Mouse (Mus musculus): Measurements from ENCODE around the gene Tas2r125. TPM values are rescaled to one million over a fixed set of nuclear protein-coding genes. Genes with fewer than 3 reads are reported as not detected.
"Not testable (repeated sequence)": the region's sequence is repeated elsewhere in the genome, so short reads cannot be mapped to it uniquely, and the experiment has no call there.

Tas2r125 gene
- total RNA-seq (2021), result not detected
- long read RNA-seq, experiment 1, result 0 reads
- long read RNA-seq, experiment 2, result 0 reads

DNA sequence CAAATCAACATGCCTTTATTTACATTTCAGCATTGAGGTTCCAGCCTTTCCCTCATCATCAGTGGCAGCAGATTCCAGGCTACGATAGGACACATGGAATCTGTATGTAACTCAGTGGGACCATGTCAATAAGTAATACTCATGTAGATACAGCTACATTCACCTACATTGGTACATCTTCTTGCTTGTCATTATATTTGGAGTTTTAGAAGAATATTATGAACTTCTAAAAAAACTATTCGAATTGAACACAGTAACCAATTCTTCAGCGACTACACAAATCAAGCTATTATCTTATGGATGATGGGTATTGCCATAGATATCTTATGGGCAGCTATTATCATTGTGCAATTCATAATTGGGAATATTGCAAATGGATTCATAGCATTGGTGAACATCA, at the start of gene Tas2r125:
Gene Tas2r125 (plus strand): TSS at position 301 of the 400 bp plus-strand sequence.
- no peak for TF ChIP-seq CTCF (IDR thresholded peaks at IDR 0.05)
- no peak within 1 kb of the TSS for H3K27ac ChIP-seq
- intact Hi-C loops (cut with DNase I), result no loop called here
- no peak within 1 kb of the TSS for H3K4me3 ChIP-seq
- DNase-seq, result no peak

DNA sequence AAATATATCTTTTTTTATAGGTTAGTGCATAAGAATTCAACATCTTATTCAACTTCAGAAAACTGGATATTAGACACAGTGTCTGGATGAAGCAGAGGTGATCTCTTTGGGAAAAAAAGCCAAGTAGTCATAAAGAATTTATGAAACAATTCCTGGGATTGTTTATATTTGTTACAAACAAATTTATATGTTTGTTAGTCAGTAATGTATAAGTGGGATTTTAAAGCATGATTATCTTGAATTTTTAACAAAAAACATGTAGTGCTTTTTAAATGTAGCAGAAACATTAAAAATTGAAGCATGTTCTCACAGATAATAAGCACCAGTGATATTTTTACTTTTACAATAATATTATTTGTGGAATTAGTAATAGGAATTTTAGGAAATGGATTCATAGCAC, 41.7 kb upstream of the Tas2r125 start, which contains the start of gene Tas2r110:
Gene Tas2r110 (plus strand): TSS at position 301 of the 400 bp plus-strand sequence.
- no peak for TF ChIP-seq CTCF (IDR thresholded peaks at IDR 0.05)
- Histone ChIP-seq H3K4me3 (no peak within 1 kb of the TSS), H3K27ac (no peak within 1 kb of the TSS)
- intact Hi-C loops (cut with DNase I), result no loop called here
- DNase-seq, result no peak

DNA sequence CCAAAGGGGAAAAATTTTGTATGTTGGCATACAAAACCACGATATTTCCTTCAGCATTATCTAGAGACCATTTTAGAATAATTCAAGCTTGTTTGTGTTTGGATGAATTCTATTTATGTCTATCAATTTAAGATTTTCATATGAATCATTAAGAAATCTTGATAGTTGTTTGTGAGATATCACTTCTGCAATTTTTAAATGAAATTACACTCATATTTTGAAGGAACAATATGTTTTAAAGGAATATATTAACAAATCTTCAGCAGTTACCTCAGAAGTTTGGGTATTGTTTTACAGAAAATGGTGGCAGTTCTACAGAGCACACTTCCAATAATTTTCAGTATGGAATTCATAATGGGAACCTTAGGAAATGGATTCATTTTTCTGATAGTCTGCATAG, 16.7 kb upstream of the Tas2r125 start, which contains the start of gene Tas2r113:
Gene Tas2r113 (plus strand): TSS at position 301 of the 400 bp plus-strand sequence.
- Histone ChIP-seq H3K27ac (no peak within 1 kb of the TSS), H3K4me3 (no peak within 1 kb of the TSS)
- intact Hi-C loops (cut with DNase I), result no loop called here
- no peak for TF ChIP-seq CTCF (IDR thresholded peaks at IDR 0.05)
- no peak for DNase-seq

- intact Hi-C loops (cut with DNase I); H3K27ac ChIP-seq; H3K4me3 ChIP-seq; DNase-seq: not testable (repeated sequence)
Measured at GRCm38 (mm10) chr6:132941376-132941775, 31.9 kb downstream of the Tas2r125 start.

DNA sequence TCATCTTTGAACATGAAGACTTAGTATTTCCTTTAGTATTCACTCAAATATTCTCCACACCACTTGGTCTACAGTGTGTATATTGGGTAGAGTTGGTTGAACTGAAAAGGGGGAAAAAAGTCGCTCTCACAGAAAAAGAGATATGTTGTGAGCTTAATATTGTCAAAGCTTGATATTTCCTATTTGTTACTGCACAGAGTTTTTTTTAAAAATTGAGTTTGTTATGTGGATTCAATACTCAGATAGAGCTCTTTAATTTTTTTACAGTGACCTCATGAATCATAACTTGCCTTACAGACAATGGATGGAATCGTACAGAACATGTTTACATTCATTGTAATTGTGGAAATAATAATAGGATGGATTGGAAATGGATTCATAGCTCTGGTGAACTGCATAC, 41.4 kb downstream of the Tas2r125 start, which contains the start of gene Tas2r129:
Gene Tas2r129 (plus strand): TSS at position 301 of the 400 bp plus-strand sequence.
- DNase-seq, result no peak
- intact Hi-C loops (cut with DNase I), result no loop called here
- no peak for TF ChIP-seq CTCF (IDR thresholded peaks at IDR 0.05)
- Histone ChIP-seq H3K4me3 (no peak within 1 kb of the TSS), H3K27ac (no peak within 1 kb of the TSS)

GRCm38 (mm10) chr6:132957819-132958218, 48.4 kb downstream of the Tas2r125 start, which contains the start of gene Tas2r131:
TSS of gene Tas2r131 (minus strand) at chr6:132957919.
- intact Hi-C loops (cut with DNase I), result no loop called here
- no peak for DNase-seq
- Histone ChIP-seq H3K27ac (no peak within 1 kb of the TSS), H3K4me3 (no peak within 1 kb of the TSS)
- no peak for TF ChIP-seq CTCF (IDR thresholded peaks at IDR 0.05)

Other genes with a start within 250 kb of the Tas2r125 start
- gene Tas2r121, start 208.6 kb upstream of the Tas2r125 start, total RNA-seq (2021), result not detected
- gene Tas2r122, start 197.7 kb upstream of the Tas2r125 start, total RNA-seq (2021), result not detected
- gene Tas2r115, start 171.6 kb upstream of the Tas2r125 start, total RNA-seq (2021), result not detected
- gene Tas2r124, start 154.9 kb upstream of the Tas2r125 start, total RNA-seq (2021), result not detected
- gene Tas2r102, start 147.5 kb upstream of the Tas2r125 start, total RNA-seq (2021), result not detected
- gene Tas2r136, start 131.5 kb upstream of the Tas2r125 start, total RNA-seq (2021), result not detected
- gene Tas2r117, start 106.8 kb upstream of the Tas2r125 start, total RNA-seq (2021), result not detected
- not detected for gene Tas2r123, start 62.5 kb upstream of the Tas2r125 start, total RNA-seq (2021)
- gene Tas2r116, start 54.2 kb upstream of the Tas2r125 start, total RNA-seq (2021), result not detected
- gene Tas2r110, start 41.6 kb upstream of the Tas2r125 start, total RNA-seq (2021), result not detected
- not detected for gene Tas2r113, start 16.6 kb upstream of the Tas2r125 start, total RNA-seq (2021)
- not detected for gene Tas2r129, start 41.5 kb downstream of the Tas2r125 start, total RNA-seq (2021)
- not detected for gene Tas2r131, start 48.3 kb downstream of the Tas2r125 start, total RNA-seq (2021)
- not detected for gene Tas2r109, start 71.3 kb downstream of the Tas2r125 start, total RNA-seq (2021)
- gene Tas2r103, start 127.5 kb downstream of the Tas2r125 start, total RNA-seq (2021), result not detected
- gene Tas2r140, start 146.2 kb downstream of the Tas2r125 start, total RNA-seq (2021), result not detected
- 100 to 1,000 TPM; 140 to 146 TPM for gene Smim10l1, start 195.3 kb downstream of the Tas2r125 start, total RNA-seq (2021)